In the genomic region with DNA sequence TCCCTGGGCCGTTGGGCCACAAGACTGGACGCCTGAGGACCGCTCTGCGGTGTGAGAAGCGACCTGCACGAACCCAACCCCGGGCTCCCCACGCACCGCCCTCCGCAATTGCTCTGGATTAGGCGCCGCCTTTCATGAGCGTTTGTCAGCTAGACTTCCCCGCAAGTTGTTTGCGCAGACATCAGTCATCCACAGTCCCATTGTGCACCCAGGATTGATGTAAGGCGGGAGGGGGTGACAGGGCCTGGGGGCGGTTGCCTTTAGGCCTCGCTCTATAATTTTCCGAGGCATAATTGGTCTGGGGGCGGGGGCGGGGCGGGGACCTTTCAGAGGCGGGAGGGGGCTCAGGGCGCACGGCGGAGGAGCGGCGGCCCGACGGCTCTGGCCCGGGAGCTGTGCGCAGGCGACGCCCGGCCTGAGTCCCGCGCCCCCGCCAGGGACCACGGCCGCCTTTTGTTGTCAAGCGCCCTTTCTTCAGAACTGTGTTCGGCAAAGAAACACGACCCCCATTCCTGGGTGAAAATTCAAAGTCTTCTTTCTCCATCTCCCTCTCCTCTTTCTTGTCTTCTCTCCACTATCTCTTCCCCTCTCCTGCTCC, we compare ENCODE assay signal across 8 mouse cellular contexts. TPM values are rescaled to one million over a fixed set of nuclear protein-coding genes. Genes with fewer than 3 reads are reported as not detected.
DNase-seq lines count a peak whose midpoint lies in the region; ATAC-seq and TF ChIP-seq lines count a peak whose summit lies in the region.

A gene (plus strand): TSS at position 193 of the 598 bp plus-strand sequence.

- H3K27ac ChIP-seq in lung, embryonic 14.5 days (ENCODE audit: low read depth) = no peak within 1 kb of the TSS
- H3K27ac ChIP-seq in embryonic facial prominence, embryonic 14.5 days (replicated peaks; ENCODE audit: low read depth, low read length) = no peak within 1 kb of the TSS
- no peak within 1 kb of the TSS for H3K27ac ChIP-seq in limb, embryonic 12.5 days
- no peak within 1 kb of the TSS for H3K27ac ChIP-seq in small intestine, adult 2 months (ENCODE audit: insufficient read depth, low read depth, low read length)

- H3K4me1 ChIP-seq in lung, embryonic 14.5 days (ENCODE audit: insufficient read depth) = no peaks in the 10 kb centered on the region
- no peaks in the 10 kb centered on the region; the same call in 1 of the 2 replicates for H3K4me1 ChIP-seq in embryonic facial prominence, embryonic 14.5 days (ENCODE audit: control insufficient read depth, insufficient read depth, low read length)
- H3K4me1 ChIP-seq in limb, embryonic 12.5 days (replicated peaks) = peaks cover 23% of the 10 kb centered on the region; the same call in 1 of the 2 replicates
- H3K4me1 ChIP-seq in small intestine, adult 2 months (ENCODE audit: control insufficient read depth, insufficient read depth, insufficient read length, low read length) = no peaks in the 10 kb centered on the region

- peak within 1 kb of the TSS; percentile 57 for H3K4me2 ChIP-seq in lung, embryonic 14.5 days
- peak within 1 kb of the TSS; percentile 67 for H3K4me2 ChIP-seq in embryonic facial prominence, embryonic 14.5 days (ENCODE audit: low read depth, low read length)
- peak within 1 kb of the TSS; percentile 68 for H3K4me2 ChIP-seq in limb, embryonic 12.5 days

- H3K9me3 ChIP-seq in lung, embryonic 14.5 days (ENCODE audit: low read depth, low read length) = no peaks in the 10 kb centered on the region
- no peaks in the 10 kb centered on the region for H3K9me3 ChIP-seq in embryonic facial prominence, embryonic 14.5 days (ENCODE audit: control insufficient read depth, low read length)
- H3K9me3 ChIP-seq in limb, embryonic 12.5 days = no peaks in the 10 kb centered on the region

- WGBS in lung, embryonic 14.5 days = 2% methylated on average over 42 of the region's 43 CpGs
- WGBS in embryonic facial prominence, embryonic 14.5 days = 2% methylated on average over 29 of the region's 43 CpGs
- 2% methylated on average over 43 of the region's 43 CpGs for WGBS in limb, embryonic 12.5 days
- 7% methylated on average over 43 of the region's 43 CpGs for WGBS in small intestine, adult 2 months

- TF ChIP-seq POLR2A in small intestine, adult 2 months (IDR thresholded peaks at IDR 0.05; ENCODE audit: low read depth, low read length) = no peak

- H3K27me3 ChIP-seq in lung, embryonic 14.5 days (ENCODE audit: insufficient read depth, low read length) = peaks cover 67% of the 10 kb centered on the region
- H3K27me3 ChIP-seq in embryonic facial prominence, embryonic 14.5 days (replicated peaks; ENCODE audit: control insufficient read depth, insufficient read depth, low read length) = peaks cover 77% of the 10 kb centered on the region
- H3K27me3 ChIP-seq in limb, embryonic 12.5 days = peaks cover 91% of the 10 kb centered on the region
- H3K27me3 ChIP-seq in small intestine, adult 2 months (ENCODE audit: control insufficient read depth, insufficient read depth, low read length) = peaks cover 37% of the 10 kb centered on the region

- no peak for DNase-seq in lung, embryonic 14.5 days
- no peak for DNase-seq in lung, postnatal 4 days
- no peak for DNase-seq in embryonic facial prominence, embryonic 14.5 days (ENCODE audit: low spot score)
- no peak for DNase-seq in left cerebral cortex, postnatal 14 days (ENCODE audit: low spot score in 2 of 2)
- DNase-seq in Muller cell, postnatal 12 days (ENCODE audit: inconsistent ontology term) = no peak
- DNase-seq in ovary, postnatal 36 days (ENCODE audit: low spot score) = no peak

- intact Hi-C loops in left cerebral cortex, postnatal 14 days (cut with DNase I) = no loop called here

- peak within 1 kb of the TSS; percentile 31 for H3K4me3 ChIP-seq in lung, embryonic 14.5 days (ENCODE audit: low read depth, low read length)
- peak within 1 kb of the TSS; percentile 44 for H3K4me3 ChIP-seq in embryonic facial prominence, embryonic 14.5 days (ENCODE audit: low read depth, low read length)
- peak within 1 kb of the TSS; percentile 44 for H3K4me3 ChIP-seq in limb, embryonic 12.5 days (replicated peaks)
- peak within 1 kb of the TSS; percentile 20; the same call in 1 of the 2 replicates for H3K4me3 ChIP-seq in small intestine, adult 2 months (ENCODE audit: low read depth, low read length)

- H3K36me3 ChIP-seq in lung, embryonic 14.5 days (ENCODE audit: insufficient read depth) = no peaks in the 10 kb centered on the region
- H3K36me3 ChIP-seq in embryonic facial prominence, embryonic 14.5 days (ENCODE audit: control insufficient read depth, insufficient read depth, low read length) = no peaks in the 10 kb centered on the region
- no peaks in the 10 kb centered on the region for H3K36me3 ChIP-seq in limb, embryonic 12.5 days
- H3K36me3 ChIP-seq in small intestine, adult 2 months (ENCODE audit: control insufficient read depth, insufficient read depth, low read length) = no peaks in the 10 kb centered on the region

- ATAC-seq in lung, embryonic 14.5 days (ENCODE audit: insufficient read depth) = no peak
- peak; percentile 10; the same call in 1 of the 2 replicates for ATAC-seq in embryonic facial prominence, embryonic 14.5 days (ENCODE audit: low read depth)
- ATAC-seq in limb, embryonic 12.5 days (ENCODE audit: insufficient number of reproducible peaks, insufficient read depth, low FRiP score, low TSS enrichment, low read depth) = no peak

- no peak within 1 kb of the TSS for H3K9ac ChIP-seq in lung, embryonic 14.5 days
- H3K9ac ChIP-seq in embryonic facial prominence, embryonic 14.5 days (ENCODE audit: low read depth, low read length) = peak within 1 kb of the TSS; percentile 47
- H3K9ac ChIP-seq in limb, embryonic 12.5 days (replicated peaks) = peak within 1 kb of the TSS; percentile 44; the same call in 1 of the 2 replicates

- no peak for TF ChIP-seq CTCF in lung, embryonic 14.5 days (IDR thresholded peaks at IDR 0.05; ENCODE audit: low read depth)
- TF ChIP-seq CTCF in small intestine, adult 2 months (IDR thresholded peaks at IDR 0.05; ENCODE audit: extremely low read depth, insufficient read length, insufficient replicate concordance, low read depth, low read length) = no peak

RNA-seq across cellular contexts. Expression of the gene that starts here (rescaled TPM):
- not detected in 2 replicates for polyA plus RNA-seq in lung, embryonic 14.5 days (2014; fragmentation: Nextera tagmentation; extraction: Ambion mirVana)
- polyA plus RNA-seq in embryonic facial prominence, embryonic 14.5 days (2014; fragmentation: Nextera tagmentation; extraction: Ambion mirVana) = 0.88 and 0.97 TPM in 2 replicates
- polyA plus RNA-seq in limb, embryonic 12.5 days (2016; fragmentation: Nextera tagmentation; extraction: Ambion mirVana) = not detected in 2 replicates
- polyA plus RNA-seq in small intestine, adult 2 months (2012; rRNA removed) = 0.16 TPM in 1 of 2 replicates, not detected in the other
- total RNA-seq in left cerebral cortex, postnatal 14 days (2021) = under 1 TPM in 1 of 2 experiments, not detected in 1; 0.24 TPM

Comparison
In these comparisons a context has a peak if more than half of its experiments do, and no peak if none do; other contexts are left out.
1. Peak in ATAC-seq, H3K4me3 ChIP-seq, H3K9ac ChIP-seq and H3K4me2 ChIP-seq in embryonic facial prominence, embryonic 14.5 days; RNA of the gene not detected or under 1 TPM.